In the genomic region with DNA sequence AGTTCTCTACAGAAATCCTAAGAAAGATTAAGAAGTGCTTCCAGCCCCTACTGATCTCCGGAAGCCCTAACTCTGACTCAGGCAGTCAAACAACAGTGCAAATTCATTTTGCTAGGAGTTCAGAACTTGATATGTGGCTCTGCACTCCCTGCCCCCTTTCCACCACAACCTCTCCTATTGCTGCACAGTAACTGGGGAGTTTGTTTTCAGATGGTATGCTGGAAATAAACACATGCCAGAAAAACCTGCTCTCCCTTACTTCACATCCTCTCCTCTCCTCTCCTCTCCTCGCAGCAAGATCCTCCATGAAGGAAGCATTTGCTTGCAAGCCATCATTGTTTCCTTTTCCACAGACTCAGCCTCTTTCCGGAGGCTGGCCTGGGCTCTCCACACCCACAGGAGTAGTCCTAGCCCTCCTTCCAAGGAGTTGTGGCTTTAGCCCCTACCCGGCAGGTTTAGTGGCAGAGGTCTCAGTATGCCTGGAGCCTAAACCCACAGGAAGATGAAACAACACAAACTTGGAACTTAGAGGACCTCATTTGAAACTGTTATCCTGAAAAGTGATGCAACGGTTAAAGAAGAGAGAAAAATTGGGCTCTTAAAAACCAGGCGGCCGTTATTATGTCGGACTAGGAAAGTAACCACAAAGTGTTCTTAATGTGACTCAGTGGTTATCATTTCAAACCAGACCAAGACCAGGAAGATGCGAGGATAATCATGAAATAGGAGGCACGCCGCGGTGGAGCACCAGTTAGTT, we compare ENCODE assay signal across 8 mouse cellular contexts. TPM values are rescaled to one million over a fixed set of nuclear protein-coding genes. Genes with fewer than 3 reads are reported as not detected.
DNase-seq lines count a peak whose midpoint lies in the region; ATAC-seq and TF ChIP-seq lines count a peak whose summit lies in the region.

No protein-coding gene starts in this region.

- TF ChIP-seq POLR2A in testis, adult 2 months (IDR thresholded peaks at IDR 0.05; ENCODE audit: control insufficient read depth, low read depth, low read length) = no peak
- no peak for TF ChIP-seq POLR2A in thymus, adult 2 months (IDR thresholded peaks at IDR 0.05; ENCODE audit: control insufficient read depth, extremely low read depth, insufficient read depth, low read length, poor library complexity)

- H3K36me3 ChIP-seq in testis, adult 2 months (ENCODE audit: control insufficient read depth, insufficient read depth, low read length) = no peaks in the 10 kb centered on the region
- no peaks in the 10 kb centered on the region for H3K36me3 ChIP-seq in stomach, embryonic 16.5 days (ENCODE audit: control insufficient read depth, insufficient read depth, low read length)
- H3K36me3 ChIP-seq in thymus, adult 2 months (ENCODE audit: control insufficient read depth, insufficient read depth, low read length) = no peaks in the 10 kb centered on the region

- 37% methylated on average over 12 of the region's 12 CpGs for WGBS in stomach, embryonic 16.5 days
- 56% methylated on average over 12 of the region's 12 CpGs for WGBS in thymus, adult 2 months

- H3K27me3 ChIP-seq in testis, adult 2 months (ENCODE audit: control insufficient read depth, insufficient read depth, low read length) = no peaks in the 10 kb centered on the region
- H3K27me3 ChIP-seq in stomach, embryonic 16.5 days (ENCODE audit: control insufficient read depth, insufficient read depth, low read length) = no peaks in the 10 kb centered on the region
- no peaks in the 10 kb centered on the region for H3K27me3 ChIP-seq in thymus, adult 2 months (ENCODE audit: control insufficient read depth, insufficient read depth, low read length)

- H3K9ac ChIP-seq in stomach, embryonic 16.5 days (ENCODE audit: low read length) = peak overlapping the region; percentile 13; the same call in 1 of the 2 replicates

- 0 out of 2 replicates have a peak, but pooled peaks have one; percentile 17 for ATAC-seq in stomach, embryonic 16.5 days (ENCODE audit: insufficient read depth, low FRiP score)

- peaks cover 10% of the 10 kb centered on the region for H3K4me1 ChIP-seq in testis, adult 2 months (ENCODE audit: control insufficient read depth, insufficient read depth, low read length)
- peaks cover 13% of the 10 kb centered on the region for H3K4me1 ChIP-seq in stomach, embryonic 16.5 days (ENCODE audit: control insufficient read depth, insufficient read depth, low read length)
- H3K4me1 ChIP-seq in thymus, adult 2 months (replicated peaks; ENCODE audit: control insufficient read depth, insufficient read depth, low read length) = no peaks in the 10 kb centered on the region

- DNase-seq in testis, postnatal 14 days (ENCODE audit: low spot score) = no peak
- peak; percentile 43 for DNase-seq in gastrocnemius, postnatal 25 days
- peak; percentile 34 to 45 for DNase-seq in kidney, postnatal 4 days
- DNase-seq in thymus, postnatal 36 days = no peak
- no peak for DNase-seq in left cerebral cortex, adult 18-20 months (ENCODE audit: low spot score in 2 of 2)
- DNase-seq in thymus, adult 2 months = no peak

- H3K9me3 ChIP-seq in stomach, embryonic 16.5 days (replicated peaks; ENCODE audit: control insufficient read depth, low read length) = no peaks in the 10 kb centered on the region

- H3K27ac ChIP-seq in testis, adult 2 months (ENCODE audit: control insufficient read depth, insufficient read depth, low read depth, low read length) = peak overlapping the region; percentile 79
- peak overlapping the region; percentile 87 for H3K27ac ChIP-seq in stomach, embryonic 16.5 days (ENCODE audit: low read length)
- no peak overlapping the region for H3K27ac ChIP-seq in thymus, adult 2 months (ENCODE audit: control insufficient read depth, insufficient read depth, low read length)

- H3K4me3 ChIP-seq in testis, adult 2 months (ENCODE audit: control insufficient read depth, low read depth, low read length) = no peak overlapping the region
- no peak overlapping the region for H3K4me3 ChIP-seq in stomach, embryonic 16.5 days (replicated peaks; ENCODE audit: low read length)
- no peak overlapping the region for H3K4me3 ChIP-seq in thymus, adult 2 months (ENCODE audit: control insufficient read depth, insufficient read depth, low read length)

- no peak for TF ChIP-seq CTCF in testis, adult 2 months (IDR thresholded peaks at IDR 0.05; ENCODE audit: control insufficient read depth, insufficient read depth, insufficient replicate concordance, low read depth, low read length)
- no peak for TF ChIP-seq CTCF in thymus, adult 2 months (IDR thresholded peaks at IDR 0.05; ENCODE audit: borderline replicate concordance, control insufficient read depth, extremely low read depth, insufficient read depth, low read length, poor library complexity)

- peak overlapping the region; percentile 9; the same call in 1 of the 2 replicates for H3K4me2 ChIP-seq in stomach, embryonic 16.5 days (ENCODE audit: low read depth, low read length)

RNA-seq across cellular contexts. Expression of a gene that starts 47.7 kb away (rescaled TPM):
- 23.3 and 27.5 TPM in 2 replicates for polyA plus RNA-seq in testis, adult 2 months (2012; rRNA removed)
- total RNA-seq in gastrocnemius, postnatal 25 days (2021) = 100 to 1,000 TPM; 657 to 809 TPM
- polyA plus RNA-seq in stomach, embryonic 16.5 days (2015; fragmentation: Nextera tagmentation; extraction: Ambion mirVana) = 1,169 and 1,212 TPM in 2 replicates
- 10 to 100 TPM; 14.0 to 14.2 TPM for total RNA-seq in left cerebral cortex, adult 18-20 months (2021)
- 20.7 and 21.5 TPM in 2 replicates for polyA plus RNA-seq in thymus, adult 2 months (2012; rRNA removed)

Comparison
In these comparisons a context has a peak if more than half of its experiments do, and no peak if none do; other contexts are left out.
1. DNase-seq: peak in gastrocnemius, postnatal 25 days (single experiment) and kidney, postnatal 4 days (2 of 2); none in testis, postnatal 14 days (single experiment), thymus, postnatal 36 days (0 of 2), left cerebral cortex, adult 18-20 months (0 of 2) and thymus, adult 2 months (single experiment).
2. RNA of a gene that starts 47.7 kb away (polyA plus RNA-seq): 1,169 to 1,212 TPM in stomach, embryonic 16.5 days; 23.3 to 27.5 TPM in testis, adult 2 months and 20.7 to 21.5 TPM in thymus, adult 2 months; every median in the first group is over 10 times any median in the second.